Mouse (Mus musculus): ENCODE measurements around the gene Rbm47.
"Not testable (repeated sequence)": the region's sequence is repeated elsewhere in the genome, so short reads cannot be mapped to it uniquely, and the experiment has no call there.

Gene Rbm47

GRCm38 (mm10) chr5:66173018-66173417, at the start of gene Rbm47:
Rbm47 (minus strand) TSS chr5:66173118.
- no peak for DNase-seq (ENCODE audit: low spot score in 2 of 2)

DNA sequence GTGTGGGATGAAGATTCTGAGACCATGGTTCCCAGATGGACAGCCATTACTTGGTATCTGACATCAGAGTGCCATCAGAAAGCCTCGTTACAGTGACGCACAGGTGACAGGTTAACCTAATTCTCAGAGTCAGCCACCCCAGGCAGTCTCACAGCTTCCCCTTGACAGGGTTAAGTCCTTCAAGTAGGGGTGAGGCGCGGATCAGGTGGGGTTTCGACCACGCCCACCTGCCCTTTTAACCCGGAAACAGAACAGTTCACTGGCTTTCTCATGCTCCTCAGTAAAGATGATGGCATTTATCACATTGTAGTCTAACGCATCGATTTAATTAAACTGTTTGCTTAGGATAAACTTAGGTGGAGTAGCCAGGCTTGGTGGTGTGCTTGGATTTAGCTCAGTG, 47.7 kb upstream of the Rbm47 start:
- no peak for DNase-seq (ENCODE audit: low spot score in 2 of 2)

- no peak for DNase-seq (ENCODE audit: low spot score in 2 of 2)
Measured at GRCm38 (mm10) chr5:66219692-66220091, 46.8 kb upstream of the Rbm47 start.

DNA sequence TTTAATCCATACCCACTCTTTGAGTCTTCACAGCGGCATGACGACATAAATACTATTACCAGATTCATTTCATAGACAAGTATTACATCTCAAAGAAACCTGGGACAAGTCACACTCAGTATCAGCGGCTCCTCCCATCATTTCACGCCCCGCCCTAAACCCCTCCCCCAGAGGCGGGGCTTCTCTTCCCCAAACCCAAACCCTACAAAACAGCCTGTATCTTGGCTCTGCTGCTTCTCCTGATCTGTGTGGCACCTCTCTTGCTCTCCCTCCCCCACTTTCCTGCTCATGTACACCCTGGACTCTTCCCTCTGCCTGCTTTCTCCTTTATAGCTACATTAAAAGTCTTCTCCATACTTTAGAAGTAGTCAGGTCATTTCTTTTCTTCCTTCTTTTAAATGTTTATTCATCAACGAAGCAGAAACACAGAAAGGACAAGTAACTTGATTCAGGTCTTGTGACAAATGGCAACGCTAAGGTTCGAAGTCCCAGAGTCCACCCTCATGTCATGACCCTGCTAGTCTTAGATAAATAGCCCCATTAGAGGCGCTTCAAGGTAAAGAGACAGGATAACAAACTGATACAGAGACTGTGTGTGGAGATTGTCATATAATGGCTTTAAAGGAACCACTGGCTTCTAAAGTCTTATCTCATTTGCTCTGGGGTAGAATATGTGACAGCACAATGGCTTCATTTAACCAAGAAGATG, 42.8 kb upstream of the Rbm47 start:
- DNase-seq (ENCODE audit: low spot score in 2 of 2), result no peak

DNA sequence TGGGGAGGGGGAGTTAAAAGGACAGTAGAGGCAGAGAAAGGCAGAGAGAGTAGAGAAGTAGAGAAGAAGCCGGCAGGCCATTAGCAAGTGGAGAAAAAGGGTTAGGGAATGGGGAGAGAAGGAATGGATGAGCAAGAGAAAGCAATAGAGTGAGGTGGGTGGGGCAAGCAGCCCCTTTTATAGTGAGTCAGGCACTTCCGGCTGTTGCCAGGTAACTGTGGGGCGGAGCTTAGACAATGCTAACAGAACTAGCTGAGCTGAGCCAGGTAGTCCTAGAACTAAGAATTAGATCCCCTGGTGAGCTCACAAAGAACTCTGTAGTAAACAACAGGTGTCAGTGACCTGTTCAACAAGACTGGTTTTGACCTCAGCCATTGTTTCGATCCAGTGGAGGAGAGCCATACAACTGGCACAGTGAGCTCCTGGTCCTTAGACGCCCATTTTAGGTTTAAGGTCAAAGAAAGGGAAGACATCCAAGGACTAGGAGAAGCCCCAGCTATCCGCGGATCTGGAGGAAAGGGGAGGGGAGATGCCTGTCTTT, 41.5 kb upstream of the Rbm47 start:
- no peak for DNase-seq (ENCODE audit: low spot score in 2 of 2)

GRCm38 (mm10) chr5:66209532-66210176, 36.7 kb upstream of the Rbm47 start:
- DNase-seq (ENCODE audit: low spot score in 2 of 2), result no peak

DNA sequence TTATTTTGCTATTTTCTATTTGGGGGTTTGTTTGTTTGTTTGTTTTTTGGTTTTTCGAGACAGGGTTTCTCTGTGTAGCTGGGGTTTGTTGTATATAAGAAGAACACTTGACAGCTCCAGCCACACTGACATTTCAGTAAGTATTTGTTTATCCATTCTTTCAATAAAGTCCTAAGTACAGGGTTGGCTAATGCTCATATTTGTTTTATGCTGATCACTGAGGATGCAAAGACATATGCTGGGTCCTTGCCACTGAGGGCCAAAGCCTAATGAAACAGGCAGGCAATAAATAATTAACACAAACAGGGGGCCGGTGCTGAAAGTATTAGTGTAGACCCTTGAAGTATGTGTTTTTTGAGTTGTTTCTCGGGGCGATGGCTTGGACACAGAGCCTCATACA, 32.0 kb upstream of the Rbm47 start:
- no peak for DNase-seq (ENCODE audit: low spot score in 2 of 2)

DNA sequence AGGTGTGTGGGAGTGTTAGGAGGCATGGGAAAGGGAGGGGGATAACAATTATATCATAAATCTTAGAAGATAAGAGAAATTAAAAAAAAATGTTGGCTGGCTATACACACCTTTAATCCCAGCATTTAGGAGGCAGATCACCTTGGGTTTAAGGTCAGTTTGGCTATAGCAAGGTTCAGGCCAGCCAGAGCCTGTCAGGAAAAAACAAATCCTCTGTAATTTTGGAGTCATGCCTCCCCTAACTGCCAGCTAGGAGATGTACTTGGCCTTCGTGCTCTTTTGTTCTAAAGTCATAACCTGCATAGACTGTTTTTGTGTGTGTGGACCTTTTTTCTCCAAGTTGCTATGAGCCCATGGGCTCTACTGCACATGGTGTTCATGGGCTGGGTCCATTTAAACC, 30.5 kb upstream of the Rbm47 start:
- no peak for DNase-seq (ENCODE audit: low spot score in 2 of 2)

DNA sequence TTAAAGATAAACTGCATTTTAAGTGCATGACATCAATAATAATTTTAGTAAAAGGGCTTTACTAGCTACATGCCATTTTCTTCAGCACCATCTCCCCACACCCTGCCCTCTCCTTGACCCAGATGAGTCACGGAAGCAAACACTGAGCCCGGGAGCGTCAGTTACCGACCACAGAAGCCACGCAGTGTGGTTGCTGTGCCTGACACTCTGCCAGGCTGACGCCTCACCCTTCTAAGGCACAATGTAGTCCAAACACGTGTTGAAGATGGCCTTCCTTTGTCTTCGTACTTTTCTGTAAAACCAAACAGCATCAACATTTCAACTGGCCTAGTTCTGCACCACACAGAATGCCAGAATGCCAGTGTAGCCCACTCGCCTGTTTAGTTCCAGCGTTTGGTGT, 27.1 kb upstream of the Rbm47 start:
- peak; percentile 40 to 79 for DNase-seq (ENCODE audit: low spot score in 2 of 2)

- DNase-seq (ENCODE audit: low spot score in 2 of 2), result no peak
Measured at GRCm38 (mm10) chr5:66195323-66195722, 22.4 kb upstream of the Rbm47 start.

GRCm38 (mm10) chr5:66193218-66193846, 20.4 kb upstream of the Rbm47 start:
- no peak for DNase-seq (ENCODE audit: low spot score in 2 of 2)

DNA sequence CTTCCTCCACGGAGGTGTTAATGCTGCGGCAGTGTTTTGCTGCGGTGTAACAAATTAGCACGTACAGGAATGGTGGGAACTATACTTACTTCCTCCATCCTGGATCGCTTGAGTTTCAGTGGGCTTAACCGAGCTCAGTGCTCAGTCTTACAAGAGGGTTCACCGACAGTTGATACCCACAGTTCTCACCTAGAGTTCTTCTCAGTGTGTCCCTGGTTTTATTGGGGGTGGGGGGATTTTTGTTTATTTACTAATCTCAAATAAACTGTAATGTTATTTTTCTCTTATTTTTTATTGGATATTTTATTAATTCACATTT, 18.2 kb upstream of the Rbm47 start:
- DNase-seq (ENCODE audit: low spot score in 2 of 2), result no peak

- no peak for DNase-seq (ENCODE audit: low spot score in 2 of 2)
Measured at GRCm38 (mm10) chr5:66190481-66191184, 17.7 kb upstream of the Rbm47 start.

GRCm38 (mm10) chr5:66188591-66188990, 15.7 kb upstream of the Rbm47 start:
- not testable (repeated sequence) for DNase-seq (ENCODE audit: low spot score in 2 of 2)

GRCm38 (mm10) chr5:66182156-66182555, 9.2 kb upstream of the Rbm47 start:
- DNase-seq (ENCODE audit: low spot score in 2 of 2), result no peak

- no peak for DNase-seq (ENCODE audit: low spot score in 2 of 2)
Measured at GRCm38 (mm10) chr5:66174160-66174837, 1.4 kb upstream of the Rbm47 start.

GRCm38 (mm10) chr5:66170591-66170990, 2.3 kb downstream of the Rbm47 start:
- no peak for DNase-seq (ENCODE audit: low spot score in 2 of 2)

DNA sequence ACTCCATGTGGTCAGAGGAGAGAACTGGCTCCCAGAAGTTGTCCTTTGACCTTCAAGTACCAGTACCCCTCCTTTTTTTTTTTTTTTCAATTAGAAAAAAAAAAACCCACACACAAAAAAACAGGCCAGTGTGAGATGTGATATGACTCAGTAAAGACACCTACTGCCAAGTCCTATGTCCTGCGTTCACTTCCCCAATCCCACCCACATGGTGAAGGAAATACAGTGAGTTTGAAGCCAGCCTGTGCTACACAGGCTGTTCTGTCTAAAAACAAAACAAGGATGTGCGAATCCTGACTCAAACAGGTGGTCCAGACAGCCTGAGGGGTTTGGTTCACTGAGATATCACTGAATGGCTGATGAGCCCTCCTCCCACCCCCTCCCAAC, 3.8 kb downstream of the Rbm47 start:
- no peak for DNase-seq (ENCODE audit: low spot score in 2 of 2)

GRCm38 (mm10) chr5:66168462-66169098, 4.3 kb downstream of the Rbm47 start:
- DNase-seq (ENCODE audit: low spot score in 2 of 2), result no peak

GRCm38 (mm10) chr5:66166931-66167330, 6.0 kb downstream of the Rbm47 start:
- DNase-seq (ENCODE audit: low spot score in 2 of 2), result no peak

DNA sequence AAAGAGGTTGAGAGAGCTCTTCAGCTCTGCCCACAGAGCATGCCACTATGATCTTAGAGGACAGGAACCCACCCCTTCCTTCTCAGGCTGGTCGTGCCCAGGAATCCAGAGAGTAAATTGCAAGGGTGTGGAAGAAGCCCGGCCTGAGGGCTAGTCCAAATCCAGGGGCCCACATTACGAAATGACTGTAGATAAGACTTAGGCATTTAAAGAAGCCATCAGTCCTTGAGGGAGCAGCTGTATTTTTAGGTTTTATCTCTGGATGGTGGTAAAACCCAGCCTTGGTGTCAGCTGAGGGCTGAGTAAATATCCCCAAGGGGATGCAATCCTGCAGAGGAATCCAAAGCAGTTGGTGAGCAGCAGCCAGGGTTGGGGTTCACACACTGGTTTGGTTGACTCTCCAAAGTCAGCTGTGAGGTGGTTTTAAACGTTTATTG, 6.7 kb downstream of the Rbm47 start:
- DNase-seq (ENCODE audit: low spot score in 2 of 2), result no peak
